Mouse (Mus musculus): ENCODE results near the gene Btbd9.

Btbd9 gene

DNA sequence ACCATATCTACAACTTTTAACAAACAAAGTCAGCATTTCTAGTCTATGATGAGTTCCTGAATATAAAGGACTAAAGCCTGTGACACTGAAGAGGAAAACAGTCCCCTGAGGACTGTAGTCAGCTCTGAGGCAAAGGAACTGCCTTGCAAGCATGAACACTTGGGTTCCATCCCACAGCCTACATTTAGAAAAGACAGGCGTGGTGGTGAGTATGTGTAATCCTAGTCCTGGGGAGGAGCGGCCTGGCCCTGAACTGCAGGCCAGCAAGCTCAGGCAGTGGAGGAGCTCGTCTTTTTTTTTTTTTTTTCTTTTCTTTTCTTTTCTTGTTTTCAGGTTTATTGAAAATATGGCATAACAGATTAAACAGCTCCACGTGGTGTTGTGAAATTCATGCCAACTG lies 181.0 kb downstream of the Btbd9 start:
- no peak for DNase-seq (ENCODE audit: low spot score in 2 of 2)

DNA sequence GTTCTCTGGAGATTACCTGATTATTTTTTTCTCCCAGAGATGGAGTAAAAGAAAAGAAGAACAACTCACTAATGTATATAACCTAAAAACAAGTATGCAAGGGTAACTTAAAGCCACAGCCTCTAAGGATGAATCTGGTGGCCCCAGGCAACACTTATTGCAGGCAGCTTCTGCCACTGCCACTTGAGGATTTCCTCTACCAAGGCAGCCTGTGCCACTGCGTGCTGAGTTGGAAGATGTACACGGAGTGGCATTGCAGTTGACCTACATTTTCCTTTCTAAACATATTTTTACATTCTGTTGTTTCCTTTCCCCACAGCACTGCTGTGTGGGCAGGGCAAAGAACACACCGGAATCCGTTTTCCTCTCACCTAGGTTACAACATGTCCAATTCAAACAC lies 184.3 kb downstream of the Btbd9 start:
- no peak for DNase-seq (ENCODE audit: low spot score in 2 of 2)

DNA sequence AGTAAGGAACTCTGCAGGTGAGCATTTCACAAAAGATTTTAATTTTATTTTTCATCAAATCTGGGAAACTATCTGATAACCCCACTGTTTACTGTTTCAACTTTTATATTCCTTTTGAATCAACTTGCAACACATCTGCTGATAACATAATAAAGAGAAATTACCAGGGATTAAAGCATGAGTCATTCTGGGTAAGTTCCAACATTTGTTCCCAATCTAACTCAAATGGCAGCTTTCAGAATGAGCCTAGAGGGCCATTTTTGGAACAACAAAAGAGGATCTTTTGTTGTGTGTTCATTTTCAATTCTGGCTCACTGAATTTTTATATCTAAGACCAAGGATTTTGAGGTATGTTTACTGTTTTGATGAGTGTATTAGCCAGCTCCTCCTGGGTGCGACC lies 185.1 kb downstream of the Btbd9 start:
- no peak for DNase-seq (ENCODE audit: low spot score in 2 of 2)

DNA sequence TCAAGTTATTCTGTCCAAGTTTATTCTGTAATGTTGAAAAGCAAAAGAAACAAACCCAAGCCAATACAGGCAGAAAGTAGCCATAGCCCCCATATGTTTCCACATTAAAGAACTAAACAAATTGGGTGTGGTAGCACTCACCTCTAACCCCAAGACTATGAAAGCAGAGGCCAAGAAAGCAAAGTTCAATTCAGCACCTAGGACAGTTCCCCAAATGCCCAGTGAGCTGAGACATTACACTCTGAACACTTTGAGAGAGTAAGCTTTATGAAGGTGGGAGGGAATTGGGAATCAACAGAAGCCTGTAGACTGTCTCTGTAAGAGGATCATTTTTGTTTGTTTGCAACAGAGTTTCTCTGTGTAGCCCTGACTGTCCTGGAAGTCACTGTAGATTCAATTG lies 186.6 kb downstream of the Btbd9 start:
- DNase-seq (ENCODE audit: low spot score in 2 of 2), result no peak

DNA sequence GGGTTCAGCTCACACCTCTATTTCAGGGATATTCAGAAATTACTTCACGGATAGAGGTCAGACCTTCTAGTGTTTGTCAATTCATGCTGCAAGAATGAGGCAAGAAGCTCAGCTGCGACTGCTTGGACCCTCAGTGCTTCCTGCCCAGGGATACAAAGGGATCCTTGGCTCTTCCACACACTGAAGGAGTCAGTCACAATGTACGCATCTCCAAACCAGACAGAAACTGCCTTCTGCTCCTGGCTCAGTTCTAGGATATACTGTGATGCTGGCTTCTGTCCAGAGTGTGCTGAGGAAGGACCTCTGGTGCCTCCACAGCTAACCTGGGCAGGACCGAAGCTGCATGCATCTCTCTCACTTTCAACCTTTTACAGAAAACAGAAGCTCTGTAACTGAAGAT lies 187.5 kb downstream of the Btbd9 start:
- peak in 1 of 2 experiments; percentile 65 for DNase-seq (ENCODE audit: low spot score in 2 of 2)

DNA sequence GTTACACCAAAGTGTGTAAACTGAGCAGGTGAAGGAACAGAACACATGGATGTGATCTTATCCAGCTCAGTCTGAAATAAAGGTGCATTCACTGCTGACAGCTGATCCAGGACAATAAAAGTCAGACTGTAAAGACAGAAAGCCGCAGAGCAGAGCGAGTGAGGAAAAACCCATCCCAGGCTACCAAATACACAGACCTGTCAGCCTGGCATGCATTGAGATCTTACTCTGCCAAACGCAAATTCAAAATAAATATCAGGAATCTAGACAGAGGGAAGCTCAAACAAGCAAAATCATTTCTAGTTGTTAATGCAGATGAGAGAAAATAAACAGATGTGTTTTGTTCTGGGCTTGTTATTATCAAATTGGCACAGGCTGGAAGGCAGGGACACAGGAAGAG lies 187.9 kb downstream of the Btbd9 start:
- DNase-seq (ENCODE audit: low spot score in 2 of 2), result no peak

DNA sequence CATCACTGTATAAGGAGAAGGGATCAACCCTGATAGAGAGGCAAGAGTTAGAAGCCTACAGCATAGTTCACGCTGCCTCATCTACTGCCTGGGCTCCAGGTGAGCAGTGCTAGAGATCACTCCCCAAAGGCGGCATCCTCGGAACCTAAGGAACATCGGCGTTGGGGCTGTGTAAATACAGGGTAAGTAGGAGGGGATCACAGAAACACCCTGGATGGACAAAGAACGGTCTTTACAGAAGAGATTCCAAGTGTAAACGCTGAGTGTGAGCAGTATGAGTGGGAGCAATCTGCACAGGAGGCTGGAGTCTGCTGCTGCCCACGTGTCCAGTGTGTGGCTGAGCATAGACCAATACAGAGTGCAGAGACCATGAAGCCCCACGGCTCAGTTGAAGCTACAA lies 190.0 kb downstream of the Btbd9 start:
- DNase-seq (ENCODE audit: low spot score in 2 of 2), result no peak

DNA sequence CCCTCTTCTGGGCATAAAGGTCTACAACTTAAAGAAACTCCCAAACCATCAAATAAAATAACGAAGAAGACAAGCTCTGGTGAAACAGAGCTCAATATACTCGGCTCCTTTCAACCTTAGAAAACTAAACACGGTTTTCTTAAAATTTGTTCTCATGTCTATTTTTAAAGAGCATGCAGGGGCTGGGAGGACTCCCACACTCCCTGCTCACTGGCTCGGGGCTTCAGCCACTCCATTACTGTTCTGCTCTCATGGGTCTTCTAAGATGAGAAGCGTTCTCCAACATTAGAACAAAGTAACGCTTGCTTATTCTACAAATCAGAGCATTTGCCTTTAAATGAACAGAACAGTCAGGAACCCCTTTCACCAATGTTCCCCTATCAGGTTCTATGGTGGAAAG lies 192.6 kb downstream of the Btbd9 start:
- no peak for DNase-seq (ENCODE audit: low spot score in 2 of 2)

DNA sequence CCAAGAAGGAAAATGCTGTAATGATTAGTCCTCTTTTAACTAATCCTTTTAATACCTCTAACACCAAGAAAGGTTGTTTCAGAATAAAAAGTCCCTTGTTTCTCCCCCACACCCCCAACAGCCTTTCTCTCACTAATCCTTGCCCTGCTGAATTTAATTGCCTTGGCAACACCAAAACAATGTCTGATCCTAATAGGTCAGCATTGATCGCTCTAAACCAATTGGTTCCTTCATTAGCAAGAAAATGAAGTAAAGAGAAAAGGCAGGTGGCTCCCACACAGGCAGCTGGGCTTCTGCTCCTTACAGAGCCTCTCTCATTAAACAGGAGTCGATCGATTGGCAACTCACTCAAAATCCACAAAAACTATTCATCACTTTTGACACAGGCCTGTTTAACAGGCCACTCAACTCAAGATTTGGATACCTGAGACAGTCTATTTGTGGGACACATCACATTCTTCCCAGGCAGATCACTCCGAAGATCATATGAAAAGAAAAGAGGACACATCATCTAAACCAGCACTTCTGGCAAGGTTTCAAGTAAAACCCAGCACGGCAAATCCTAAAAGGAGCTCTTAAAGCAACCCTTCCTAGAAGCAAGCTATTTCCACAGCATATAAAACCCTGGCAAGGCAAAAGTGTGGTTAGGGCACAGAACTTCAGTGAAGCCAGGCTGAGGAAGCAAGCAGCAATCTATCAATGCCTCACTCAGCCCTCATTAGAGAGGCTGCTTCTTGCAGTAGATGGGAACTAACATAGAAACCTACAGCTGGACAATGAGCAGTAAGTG lies 197.9 kb downstream of the Btbd9 start:
- DNase-seq (ENCODE audit: low spot score in 2 of 2), result no peak

DNA sequence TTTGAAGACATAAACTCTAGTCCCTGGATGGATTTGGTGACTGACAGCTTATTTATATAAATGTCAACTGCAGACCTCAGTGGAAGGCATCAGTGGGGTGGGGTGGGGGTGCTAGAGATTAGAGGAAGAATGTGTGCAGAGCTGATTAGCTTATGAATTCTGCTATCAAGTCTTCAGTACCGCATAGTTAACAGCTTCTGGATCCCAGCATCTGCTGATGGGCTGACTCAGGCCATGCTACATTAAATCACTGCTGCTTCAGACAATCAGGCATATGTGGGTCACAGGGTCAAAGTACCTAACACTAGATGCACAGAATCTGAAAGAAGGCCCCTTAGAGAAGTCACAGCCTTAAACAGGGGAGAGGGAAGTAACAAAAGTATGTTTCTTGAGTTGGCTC lies 198.5 kb downstream of the Btbd9 start:
- no peak for DNase-seq (ENCODE audit: low spot score in 2 of 2)

DNA sequence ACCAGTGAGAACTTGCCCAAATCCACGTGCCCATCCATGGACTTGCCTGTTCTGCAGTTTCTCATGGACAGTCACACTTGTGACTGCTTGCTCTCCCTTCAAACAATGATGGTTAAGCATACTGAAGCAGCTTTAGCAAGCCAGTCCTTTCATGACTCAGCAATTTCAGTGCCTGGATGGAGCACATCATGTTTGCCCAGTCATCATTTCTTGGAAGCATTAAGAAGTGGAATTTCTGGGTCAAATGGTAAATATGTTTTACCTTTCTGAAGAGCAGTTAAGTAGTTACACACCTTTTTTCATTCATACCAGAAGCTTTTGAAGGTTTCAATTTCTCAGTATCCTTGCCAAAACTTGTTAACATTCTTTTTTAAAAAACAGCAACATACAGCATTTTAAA lies 201.2 kb downstream of the Btbd9 start:
- DNase-seq (ENCODE audit: low spot score in 2 of 2), result no peak

DNA sequence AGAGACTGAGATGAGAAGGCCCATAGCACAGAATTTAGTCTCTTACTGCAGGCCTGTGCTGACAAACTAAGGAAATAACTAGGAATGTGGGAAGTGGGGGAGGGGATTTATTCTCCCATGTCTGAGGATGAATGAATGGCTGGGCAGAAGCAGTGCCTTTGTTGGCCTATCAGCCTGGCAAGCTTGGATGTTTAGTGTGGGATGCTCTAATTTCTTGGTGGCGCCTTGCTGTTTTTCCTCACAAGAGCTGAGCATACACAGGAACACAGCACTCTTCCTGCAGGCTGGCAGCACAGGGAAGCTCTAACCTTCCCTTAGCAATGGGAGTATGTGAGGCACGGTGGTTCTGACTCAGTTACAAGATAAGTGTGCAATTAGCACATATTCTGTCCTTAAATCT lies 207.7 kb downstream of the Btbd9 start:
- DNase-seq (ENCODE audit: low spot score in 2 of 2), result no peak

DNA sequence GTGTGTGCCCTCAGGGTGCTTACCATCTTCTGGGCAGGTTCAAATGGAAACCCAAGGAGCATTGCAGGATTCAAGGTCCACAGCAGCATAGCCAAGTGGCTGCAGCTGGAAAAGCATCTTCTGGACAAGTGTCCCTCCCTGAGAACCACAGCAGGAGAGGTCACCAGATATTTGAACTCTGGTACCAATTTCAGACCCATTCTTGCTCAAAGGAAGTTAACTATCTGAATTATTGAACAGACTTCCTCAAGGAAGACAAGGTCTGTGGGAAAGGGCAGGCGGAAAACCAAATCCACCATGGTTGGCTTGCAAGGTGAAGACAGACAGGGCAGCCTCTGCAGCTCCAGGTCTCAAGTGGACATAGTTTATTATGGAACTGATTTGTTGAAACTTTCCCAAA lies 211.6 kb downstream of the Btbd9 start:
- no peak for DNase-seq (ENCODE audit: low spot score in 2 of 2)

DNA sequence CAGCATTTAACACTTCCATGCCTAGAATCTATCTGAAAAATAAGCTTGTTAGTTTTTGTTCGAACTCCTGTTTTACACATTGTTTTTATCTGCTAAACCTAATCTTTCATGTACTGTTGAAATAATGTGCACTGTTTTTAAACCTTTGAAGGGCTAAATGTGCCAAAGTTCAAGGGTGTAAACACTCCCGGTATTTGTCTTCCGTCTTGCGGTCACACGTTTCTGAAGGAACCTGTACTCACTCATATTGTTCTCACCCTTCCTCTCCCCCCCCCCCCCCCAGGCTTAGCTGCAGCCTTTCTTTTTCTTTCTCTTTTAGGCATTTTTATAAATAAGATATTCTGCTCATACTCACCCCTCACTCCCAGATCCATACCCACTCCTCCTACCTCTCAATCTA lies 212.9 kb downstream of the Btbd9 start:
- no peak for DNase-seq (ENCODE audit: low spot score in 2 of 2)

DNA sequence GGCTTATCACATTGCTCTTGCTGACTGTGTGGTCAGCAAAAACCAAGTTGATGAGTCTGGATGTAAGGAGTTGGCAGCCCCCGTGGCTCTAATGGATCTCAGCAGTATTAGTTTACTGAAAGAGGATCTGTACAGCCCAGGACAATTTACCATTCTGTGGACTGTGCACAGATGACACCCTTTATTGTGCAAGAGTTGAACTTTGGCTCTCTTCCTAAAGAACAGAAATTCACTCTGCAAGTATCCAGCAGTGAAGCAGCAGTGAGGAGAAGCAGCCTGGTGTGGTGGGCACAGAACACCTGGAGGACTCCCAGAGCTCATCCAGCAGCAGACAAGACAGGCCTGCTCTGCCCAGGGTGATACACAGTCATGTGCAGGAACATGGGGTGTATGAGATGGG lies 215.6 kb downstream of the Btbd9 start:
- DNase-seq (ENCODE audit: low spot score in 2 of 2), result no peak

DNA sequence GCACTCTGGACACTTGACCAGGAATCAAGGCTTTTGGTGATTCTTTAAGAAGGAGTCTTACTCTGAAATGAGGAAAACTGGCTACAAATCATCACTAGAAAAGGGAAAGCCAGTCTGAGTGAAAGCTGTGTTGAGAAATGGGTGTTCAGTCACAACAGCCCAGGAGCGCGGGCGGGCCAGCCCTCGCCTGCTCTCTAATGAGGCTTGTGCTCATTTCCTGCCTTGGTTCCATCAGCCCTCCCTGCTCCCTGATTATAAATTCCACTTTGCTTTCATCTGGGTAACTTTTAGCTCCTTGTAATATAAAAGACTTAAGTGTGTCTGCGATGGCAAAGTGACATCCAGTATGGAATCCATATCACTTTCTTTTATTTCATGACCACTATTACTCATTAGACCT lies 216.9 kb downstream of the Btbd9 start:
- no peak for DNase-seq (ENCODE audit: low spot score in 2 of 2)

DNA sequence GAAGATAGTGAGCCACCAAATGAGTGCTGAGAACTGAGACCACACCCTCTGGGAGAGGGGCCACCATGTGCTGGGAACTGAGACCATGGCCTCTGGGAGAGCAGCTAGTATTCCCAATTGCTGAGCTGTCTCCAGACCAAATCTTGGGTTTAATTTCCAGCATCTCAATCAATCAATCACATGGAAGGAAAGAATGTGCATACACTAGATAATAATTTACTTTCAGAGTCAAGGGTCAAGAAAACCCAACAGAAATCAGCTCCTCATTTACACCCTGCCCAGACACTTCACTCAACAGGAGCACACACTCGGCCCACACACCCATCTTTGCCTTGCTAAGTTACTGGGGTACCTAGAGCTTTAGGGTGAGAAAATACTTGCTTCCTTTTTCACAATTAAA lies 220.9 kb downstream of the Btbd9 start:
- DNase-seq (ENCODE audit: low spot score in 2 of 2), result no peak

DNA sequence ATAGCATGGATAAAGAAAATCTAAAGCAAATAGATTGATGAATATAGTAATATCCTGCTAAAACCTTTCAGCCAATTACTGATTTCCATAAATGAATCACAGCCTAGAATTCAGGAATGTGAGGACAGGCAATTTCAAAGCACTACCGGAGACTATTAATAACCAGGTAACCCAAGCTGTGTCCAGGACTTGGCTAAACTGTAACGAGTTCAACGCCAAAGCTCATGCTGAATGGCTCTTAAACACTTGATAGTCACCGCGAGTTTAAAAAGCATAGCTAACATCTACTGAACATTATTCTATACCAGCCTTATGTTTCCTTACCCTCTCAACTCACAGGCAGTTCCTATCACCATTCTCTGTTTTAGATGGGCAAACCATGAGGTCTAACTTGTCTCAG lies 221.9 kb downstream of the Btbd9 start:
- DNase-seq (ENCODE audit: low spot score in 2 of 2), result no peak

DNA sequence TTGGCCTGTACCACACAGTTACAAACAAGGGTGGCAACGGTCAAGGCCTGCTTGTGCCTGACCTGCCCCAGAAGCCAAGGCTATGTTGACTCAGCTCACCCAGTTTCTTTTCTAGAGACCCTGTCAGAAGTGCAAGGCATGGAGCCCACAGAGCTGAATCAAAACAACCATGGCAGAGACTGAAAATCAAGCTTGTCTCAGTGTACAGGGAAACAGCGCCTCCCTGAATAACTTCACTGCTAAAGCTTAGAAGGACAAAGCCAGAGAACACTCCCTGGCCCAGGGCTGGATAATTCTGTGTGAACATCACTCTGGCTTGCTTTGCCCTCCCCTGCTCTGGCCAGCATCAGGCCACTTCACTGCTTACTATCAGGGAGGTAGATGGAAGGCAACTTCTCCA lies 228.3 kb downstream of the Btbd9 start:
- DNase-seq (ENCODE audit: low spot score in 2 of 2), result no peak

DNA sequence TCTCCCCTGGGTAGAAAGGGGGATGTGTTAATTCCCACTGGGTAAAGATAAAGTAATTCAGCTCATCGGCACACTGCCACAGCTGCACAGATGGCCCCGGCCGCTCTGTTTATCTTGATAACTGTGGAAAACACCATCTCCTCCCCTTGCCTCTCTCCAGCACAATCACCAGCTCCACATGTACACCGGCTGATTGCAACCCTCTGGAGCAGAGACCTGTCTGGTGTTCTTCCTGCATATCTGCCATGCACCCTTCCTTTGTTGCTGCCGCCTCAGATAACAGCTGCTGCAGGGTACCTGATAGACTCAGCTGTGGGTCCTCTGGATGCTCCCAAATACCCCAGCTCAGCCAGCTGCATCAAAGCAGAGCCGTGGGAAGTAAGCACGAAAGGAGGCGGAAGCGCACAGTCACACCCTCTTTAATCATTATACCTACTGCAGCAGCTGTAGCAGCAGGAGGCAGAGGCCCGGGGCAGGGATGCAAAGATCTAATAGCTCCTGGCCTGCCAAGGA lies 229.1 kb downstream of the Btbd9 start:
- DNase-seq (ENCODE audit: low spot score in 2 of 2), result no peak

DNA sequence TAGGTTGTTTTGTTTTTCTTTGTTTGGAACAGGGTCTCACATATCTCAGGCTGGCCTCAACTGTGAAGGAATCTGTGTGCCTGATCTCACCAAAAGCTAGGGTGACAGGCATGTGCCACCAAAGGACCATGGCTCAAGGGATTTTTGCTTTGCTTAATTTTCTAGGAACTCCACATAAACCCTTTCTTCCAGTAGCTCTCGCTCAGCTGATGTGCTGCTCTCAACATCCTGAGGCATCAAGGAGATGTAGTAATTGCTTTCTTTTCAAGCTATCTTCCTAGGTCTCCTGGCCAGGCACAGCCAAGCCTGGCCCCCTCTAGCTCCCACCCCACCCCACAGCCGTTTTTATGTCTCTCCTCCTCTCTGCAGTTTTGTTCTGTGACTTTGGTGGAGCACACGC lies 231.3 kb downstream of the Btbd9 start:
- no peak for DNase-seq (ENCODE audit: low spot score in 2 of 2)

DNA sequence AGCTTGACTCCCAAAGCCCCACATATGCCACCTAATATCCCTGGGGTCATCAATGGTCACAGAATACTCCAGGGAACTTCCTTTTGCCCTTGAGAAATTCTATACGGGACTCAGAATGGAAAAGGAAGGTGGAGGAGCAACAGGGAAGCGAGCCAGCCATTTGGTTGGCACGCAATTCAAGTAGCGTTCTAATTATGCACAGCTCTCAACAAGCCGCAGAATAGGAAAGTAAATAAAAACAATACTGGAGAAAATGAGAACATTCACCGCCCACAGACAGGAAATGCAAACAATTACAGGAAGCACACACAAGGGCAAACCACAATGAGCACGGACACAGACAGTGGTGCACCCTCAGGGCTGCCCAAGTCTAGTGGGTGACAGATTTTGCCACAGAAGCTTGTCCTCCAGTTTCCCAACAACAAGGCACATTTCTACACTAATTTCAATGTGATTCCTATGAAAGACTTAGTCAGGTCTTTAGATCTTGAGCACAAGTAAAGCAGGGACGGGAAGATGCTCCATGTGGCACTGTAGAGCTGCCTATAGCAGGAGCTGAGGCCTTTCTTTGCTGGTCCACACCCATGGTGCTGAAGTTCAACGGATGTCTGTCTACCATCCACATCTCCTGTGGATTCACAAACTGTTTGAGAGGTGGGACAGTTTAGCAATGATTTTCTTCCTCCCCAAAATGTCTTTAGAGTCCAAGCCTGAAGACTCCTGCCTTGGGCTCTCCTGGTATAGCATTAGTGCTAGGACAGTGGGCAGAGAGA lies 232.4 kb downstream of the Btbd9 start:
- no peak for DNase-seq (ENCODE audit: low spot score in 2 of 2)

DNA sequence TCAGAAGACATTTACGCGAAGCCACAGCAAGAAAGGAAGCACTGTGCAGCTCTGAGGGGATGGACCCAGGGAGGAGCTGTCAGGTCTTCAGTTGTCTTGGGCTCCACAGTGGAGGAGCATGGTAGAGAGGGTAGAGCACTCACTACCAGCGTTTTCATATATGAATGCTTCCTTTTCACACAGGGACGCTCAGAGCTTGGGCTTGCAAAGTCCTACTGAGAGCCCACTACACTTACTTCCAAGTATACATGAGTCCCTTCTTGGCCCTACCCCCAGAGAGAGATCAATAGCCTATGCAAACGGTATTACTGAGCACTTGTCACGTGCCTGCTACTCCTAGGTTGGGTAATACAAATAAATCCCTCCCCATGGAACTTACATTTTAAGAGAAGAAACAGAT lies 234.7 kb downstream of the Btbd9 start:
- no peak for DNase-seq (ENCODE audit: low spot score in 2 of 2)
